Mouse (Mus musculus): ENCODE data around the gene Sh2b3. TPM values are rescaled to one million over a fixed set of nuclear protein-coding genes. Genes with fewer than 3 reads are reported as not detected.

Gene Sh2b3
- polyA plus RNA-seq, 1 experiment from 2014 or later, result 5.2 TPM

DNA sequence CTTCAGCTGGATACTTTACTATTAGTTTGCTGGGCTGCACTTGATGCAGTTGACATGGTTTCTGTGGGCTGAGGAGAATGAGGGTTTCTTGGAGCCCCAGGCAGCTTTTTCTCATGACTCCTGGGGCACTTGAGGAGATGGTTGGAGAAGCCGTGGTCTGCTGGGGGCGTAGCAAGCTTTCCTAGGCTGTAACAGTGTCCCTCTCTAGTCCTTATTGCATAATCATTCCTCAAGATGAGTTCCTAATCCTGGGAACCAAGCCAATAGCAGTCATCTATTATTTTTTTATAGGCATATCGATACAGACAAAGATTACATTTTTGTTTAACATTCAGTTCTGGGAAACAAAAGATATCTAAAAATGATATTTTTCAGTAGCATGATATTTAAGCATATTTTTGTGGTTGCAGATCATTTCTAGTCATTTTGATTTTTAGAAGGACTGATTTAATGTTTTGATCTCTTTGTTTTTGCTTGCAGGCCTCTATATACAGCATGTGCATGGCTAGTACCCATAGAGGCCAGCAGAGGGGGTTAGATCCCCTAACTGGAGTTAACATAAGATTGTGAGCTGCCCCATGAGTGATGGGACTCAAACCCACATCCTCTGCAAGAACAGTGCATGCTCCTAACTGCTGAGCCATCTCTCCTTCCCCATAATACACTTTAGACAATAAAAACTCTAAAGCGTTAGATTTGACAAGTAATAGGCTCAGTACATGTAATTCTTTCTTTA, 71.2 kb downstream of the Sh2b3 start:
- no peaks in the 10 kb centered on the region for H3K4me1 ChIP-seq (ENCODE audit: control insufficient read depth, insufficient read depth, low read depth, low read length)
- H3K27ac ChIP-seq (ENCODE audit: low read depth, low read length), result no peak overlapping the region
- WGBS, result 83% methylated on average over 4 of the region's 4 CpGs
- H3K4me2 ChIP-seq (ENCODE audit: low read length), result no peak overlapping the region
- H3K4me3 ChIP-seq (ENCODE audit: low read length), result no peak overlapping the region
- no peak for ATAC-seq
- no peaks in the 10 kb centered on the region for H3K36me3 ChIP-seq (ENCODE audit: control insufficient read depth, insufficient read depth, low read length)
- H3K9me3 ChIP-seq (ENCODE audit: control insufficient read depth, low read length), result no peaks in the 10 kb centered on the region
- no peaks in the 10 kb centered on the region for H3K27me3 ChIP-seq (replicated peaks; ENCODE audit: control insufficient read depth, insufficient read depth, low read length)
- no peak overlapping the region for H3K9ac ChIP-seq (ENCODE audit: low read depth, low read length)

Small RNA genes within 50 kb of the gene (microRNA-seq; reads per million reads assigned to microRNA genes)
- gene Mir7031, result not detected

Other genes with a start within 250 kb of the Sh2b3 start
- 150 and 156 TPM in 2 replicates for gene Aldh2, start 243.8 kb downstream of the Sh2b3 start, polyA plus RNA-seq (2015; fragmentation: Nextera tagmentation; extraction: Ambion mirVana)
- gene Acad12, start 218.7 kb downstream of the Sh2b3 start, polyA plus RNA-seq (2015; fragmentation: Nextera tagmentation; extraction: Ambion mirVana), result 2.0 and 2.6 TPM in 2 replicates
- 1.3 and 1.4 TPM in 2 replicates for gene Acad10, start 177.1 kb downstream of the Sh2b3 start, polyA plus RNA-seq (2015; fragmentation: Nextera tagmentation; extraction: Ambion mirVana)
- gene Brap, start 177.1 kb downstream of the Sh2b3 start, polyA plus RNA-seq (2015; fragmentation: Nextera tagmentation; extraction: Ambion mirVana), result 36.1 and 42.5 TPM in 2 replicates
- 52.4 and 53.9 TPM in 2 replicates for gene Atxn2, start 126.3 kb downstream of the Sh2b3 start, polyA plus RNA-seq (2015; fragmentation: Nextera tagmentation; extraction: Ambion mirVana)
- gene Pheta1, start 11.3 kb upstream of the Sh2b3 start, polyA plus RNA-seq (2015; fragmentation: Nextera tagmentation; extraction: Ambion mirVana), result 34.1 and 39.5 TPM in 2 replicates
- gene Cux2, start 212.5 kb upstream of the Sh2b3 start, polyA plus RNA-seq (2015; fragmentation: Nextera tagmentation; extraction: Ambion mirVana), result 16.7 and 18.7 TPM in 2 replicates